Mouse (Mus musculus) right cerebral cortex, adult 18-20 months (tissue): ENCODE measurements around the gene Gm16223.

Experiments used
- DNase-seq: peaks from one replicate; pipeline ENCODE4 v3.0.0; 2022; ENCODE audit warnings: mixed read lengths

The Gm16223 gene

GRCm38 (mm10) chr5:42224840-42225239 lies 157.1 kb downstream of the Gm16223 start:
- DNase-seq = no peak

DNA sequence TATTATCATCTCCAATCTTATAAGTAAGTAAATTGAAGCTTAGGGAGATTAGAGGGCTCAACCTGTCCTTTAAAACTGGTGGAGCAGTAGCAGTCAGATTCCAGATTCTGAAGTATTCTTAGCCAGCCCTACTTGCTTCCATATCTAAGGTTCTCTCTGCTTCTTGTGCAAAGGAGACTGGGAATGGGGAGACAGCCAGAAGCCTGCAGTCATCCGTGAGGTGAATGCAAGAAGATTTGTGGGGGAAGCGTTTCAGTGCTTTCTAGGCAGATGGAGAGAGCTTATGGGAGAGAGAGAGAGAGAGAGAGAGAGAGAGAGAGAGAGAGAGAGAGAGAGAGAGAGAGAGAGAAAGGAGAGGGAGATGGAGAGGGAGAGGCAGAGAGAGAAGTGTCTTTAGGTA lies 160.9 kb downstream of the Gm16223 start:
- peak; percentile 39 for DNase-seq

- peak; percentile 38 for DNase-seq
These were observed 171.5 kb downstream of the Gm16223 start for GRCm38 (mm10) chr5:42239291-42239690.

DNA sequence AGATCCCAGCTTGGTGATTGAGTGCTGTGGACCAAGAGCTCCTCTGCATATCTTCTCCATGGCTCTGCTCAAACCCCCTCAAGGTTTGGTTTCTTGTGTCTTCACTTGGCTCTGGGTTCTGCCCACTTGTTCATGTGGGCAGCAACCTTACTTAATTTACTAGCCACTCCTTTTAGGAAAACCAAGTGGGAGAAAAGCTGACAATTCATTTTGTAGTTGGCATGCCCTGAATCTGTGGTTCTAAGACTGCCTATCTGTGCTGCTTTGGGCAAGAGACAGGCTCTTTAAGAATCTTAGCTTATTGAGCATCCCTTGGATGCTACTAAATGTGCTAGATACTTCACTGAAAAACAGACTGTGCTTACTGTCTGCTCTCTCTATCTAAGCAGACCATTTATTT lies 172.0 kb downstream of the Gm16223 start:
- DNase-seq = peak; percentile 20

DNA sequence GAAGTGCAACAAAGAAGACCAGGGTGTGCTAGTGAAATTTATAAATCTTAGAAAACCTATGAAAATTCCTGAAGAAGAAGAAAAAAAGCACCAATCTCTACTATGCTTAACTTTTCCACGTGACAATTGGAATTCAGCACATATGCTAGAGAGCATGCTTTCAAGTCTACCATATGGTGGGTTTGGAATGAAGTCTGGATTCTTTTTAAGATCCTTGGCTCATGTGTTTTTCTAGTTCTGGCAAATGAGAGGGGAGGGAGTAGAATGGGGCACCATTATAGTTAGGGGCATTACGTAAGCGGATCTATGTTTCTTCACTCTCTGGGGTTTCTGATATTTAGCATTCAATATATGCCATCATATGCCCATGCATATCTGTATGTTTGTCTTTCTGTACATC lies 182.6 kb downstream of the Gm16223 start:
- no peak for DNase-seq
